Mouse (Mus musculus): ENCODE measurements around the gene Sh3kbp1. TPM values are rescaled to one million over a fixed set of nuclear protein-coding genes. Genes with fewer than 3 reads are reported as not detected.
"Not testable (repeated sequence)": the region's sequence is repeated elsewhere in the genome, so short reads cannot be mapped to it uniquely, and the experiment has no call there.

The Sh3kbp1 gene
- 43.5 and 47.7 TPM in 2 replicates for polyA plus RNA-seq (2015; fragmentation: Nextera tagmentation; extraction: Ambion mirVana)

DNA sequence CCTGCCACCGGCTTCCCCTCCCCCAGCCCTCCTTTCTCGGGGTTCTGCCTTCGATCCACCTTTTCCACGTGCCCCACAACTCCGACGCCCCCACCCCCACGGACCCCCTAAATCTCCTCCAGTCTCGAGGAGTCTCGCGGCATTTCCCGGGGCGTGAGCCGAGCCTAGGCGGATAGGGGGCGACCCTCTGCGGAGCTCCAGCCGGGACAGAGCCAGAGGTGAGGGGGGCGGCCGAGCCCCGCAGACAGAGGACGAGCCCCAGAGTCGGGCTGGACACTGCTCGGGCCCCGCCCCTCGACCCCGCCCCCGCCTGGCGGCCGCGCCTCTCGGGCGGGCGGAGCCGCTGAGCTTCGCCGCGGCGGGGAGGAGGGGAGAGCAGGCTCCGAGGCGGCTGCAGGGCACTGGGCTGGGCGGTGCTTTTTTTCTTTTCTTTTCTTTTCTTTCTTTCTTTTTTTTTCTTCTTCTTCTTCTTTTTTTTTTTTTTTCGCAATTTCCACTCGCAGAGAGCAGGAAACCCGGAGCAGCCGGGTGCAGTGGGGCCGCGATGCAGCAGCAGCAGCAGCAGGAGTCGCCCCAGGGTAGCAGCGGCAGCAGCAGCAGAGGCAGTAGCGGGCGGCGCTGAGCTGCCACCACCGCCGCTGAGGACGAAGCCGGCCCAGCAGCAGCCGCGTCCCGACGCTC lies at the start of gene Sh3kbp1:
Gene Sh3kbp1, plus strand, starts transcription at position 366 of the 681 bp plus-strand sequence.
- H3K9me3 ChIP-seq = no peaks in the 10 kb centered on the region
- WGBS = 16% methylated on average over 48 of the region's 60 CpGs

DNA sequence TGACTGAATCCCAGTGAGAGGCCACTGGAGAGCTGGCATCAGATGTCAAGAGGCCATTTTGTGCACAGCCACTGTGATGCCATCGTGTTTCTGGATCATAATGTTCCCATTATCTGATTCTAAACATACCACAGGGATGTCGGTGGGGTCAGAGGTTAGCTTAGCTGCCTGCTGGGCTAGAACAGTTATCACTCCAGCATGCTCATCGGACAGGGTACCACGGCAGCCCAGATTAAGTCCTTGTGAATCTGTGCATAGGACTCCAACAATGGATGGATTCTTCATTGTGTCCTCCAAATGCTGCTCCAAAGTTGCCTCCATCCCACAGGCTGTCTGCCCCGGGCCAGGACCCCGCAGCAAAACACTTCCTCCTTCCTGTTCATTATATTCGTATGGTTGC lies 42.3 kb upstream of the Sh3kbp1 start:
- not testable (repeated sequence) for H3K4me1 ChIP-seq (replicated peaks); H3K4me3 ChIP-seq; ATAC-seq (ENCODE audit: low read depth); H3K36me3 ChIP-seq; H3K27me3 ChIP-seq; H3K27ac ChIP-seq (replicated peaks); H3K9me3 ChIP-seq; H3K4me2 ChIP-seq; H3K9ac ChIP-seq
- 70% methylated on average over 7 of the region's 7 CpGs for WGBS

More for the DNA sequence above, at the start of gene Sh3kbp1:
- H3K4me1 ChIP-seq (replicated peaks) = 0 out of 2 replicates have a peak, but pooled peaks cover 4% of the 10 kb centered on the region
- peak within 1 kb of the TSS; percentile 77 for H3K27ac ChIP-seq (replicated peaks)
- H3K4me3 ChIP-seq = peak within 1 kb of the TSS; percentile 61
- no peaks in the 10 kb centered on the region for H3K36me3 ChIP-seq
- peak within 1 kb of the TSS; percentile 62 for H3K4me2 ChIP-seq
- ATAC-seq (ENCODE audit: low read depth) = peak; percentile 80
- H3K9ac ChIP-seq = peak within 1 kb of the TSS; percentile 77
- peaks cover 5% of the 10 kb centered on the region; the same call in 1 of the 2 replicates for H3K27me3 ChIP-seq

DNA sequence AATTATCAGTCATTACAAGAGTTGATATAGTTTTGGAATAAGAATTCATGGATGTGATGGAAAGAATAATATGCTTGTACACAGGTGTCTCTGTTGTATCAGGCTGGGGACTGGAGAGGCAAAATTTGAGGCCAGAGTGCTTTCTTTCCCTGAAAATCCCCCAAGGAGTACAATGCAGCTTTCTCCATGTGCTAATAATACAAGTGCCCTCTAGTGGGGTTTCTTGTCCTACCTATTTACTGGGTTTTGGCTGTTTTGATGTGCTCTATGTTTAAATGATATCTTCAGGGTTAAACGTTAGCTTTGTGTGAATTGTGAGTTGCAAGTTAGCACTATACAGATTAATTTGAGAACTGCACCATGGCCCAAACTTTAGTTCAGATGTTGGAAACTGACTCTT lies 35.4 kb upstream of the Sh3kbp1 start:
- WGBS = 78% methylated on average over 1 of the region's 1 CpGs
- H3K4me1 ChIP-seq (replicated peaks) = no peaks in the 10 kb centered on the region
- ATAC-seq (ENCODE audit: low read depth) = no peak

DNA sequence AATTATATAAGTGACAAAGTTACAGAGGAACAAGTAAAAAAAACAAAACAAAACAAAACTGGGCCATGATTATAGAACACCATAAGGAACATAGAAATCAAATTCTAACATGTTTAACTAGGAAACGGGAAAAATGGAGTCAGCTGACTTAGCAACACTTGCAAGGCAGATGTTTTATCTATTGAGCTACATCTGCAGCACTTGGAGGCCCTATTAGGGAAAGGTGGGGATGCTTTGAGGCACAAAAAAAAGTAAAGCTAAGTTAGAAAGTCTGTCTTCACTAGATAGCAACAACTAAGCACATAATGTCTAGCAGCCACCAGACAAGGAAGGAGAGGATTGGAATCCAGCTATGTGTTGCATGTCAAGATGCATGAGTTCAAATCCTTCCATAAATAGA lies 29.6 kb upstream of the Sh3kbp1 start:
- ATAC-seq (ENCODE audit: low read depth) = no peak
- Histone ChIP-seq H3K9me3 (no peaks in the 10 kb centered on the region), H3K27me3 (no peaks in the 10 kb centered on the region), H3K27ac (replicated peaks) (no peak overlapping the region), H3K4me3 (no peak overlapping the region), H3K9ac (no peak overlapping the region), H3K4me2 (no peak overlapping the region), H3K36me3 (no peaks in the 10 kb centered on the region), H3K4me1 (replicated peaks) (no peaks in the 10 kb centered on the region)
- WGBS = 76% methylated on average over 1 of the region's 1 CpGs

More for the DNA sequence above, 35.4 kb upstream of the Sh3kbp1 start:
- Histone ChIP-seq H3K27me3 (no peaks in the 10 kb centered on the region), H3K9me3 (no peaks in the 10 kb centered on the region), H3K9ac (no peak overlapping the region), H3K4me3 (no peak overlapping the region), H3K4me2 (no peak overlapping the region), H3K36me3 (no peaks in the 10 kb centered on the region), H3K27ac (replicated peaks) (no peak overlapping the region)

DNA sequence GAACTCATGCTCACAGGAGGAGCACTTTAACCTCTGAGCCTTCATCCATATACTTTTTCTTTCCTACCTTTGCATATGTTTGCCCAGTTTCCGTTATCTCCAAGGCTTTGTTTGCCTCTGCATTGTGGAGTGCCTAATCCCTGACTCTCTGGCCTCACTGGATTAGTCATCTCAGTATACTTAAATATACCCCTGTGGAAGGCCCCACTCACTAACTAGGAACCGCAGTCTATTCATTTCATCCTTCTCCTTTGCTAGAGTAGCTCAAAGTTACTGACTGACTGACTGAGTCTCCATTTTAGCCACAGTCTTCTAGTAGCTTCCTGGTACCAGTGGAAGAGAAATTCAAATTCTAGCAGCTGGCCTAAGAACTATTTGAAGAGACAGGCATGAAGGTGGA lies 22.2 kb upstream of the Sh3kbp1 start:
- 80% methylated on average over 2 of the region's 2 CpGs for WGBS
- Histone ChIP-seq H3K4me2 (no peak overlapping the region), H3K9ac (no peak overlapping the region), H3K4me3 (no peak overlapping the region), H3K9me3 (no peaks in the 10 kb centered on the region), H3K27ac (replicated peaks) (no peak overlapping the region), H3K27me3 (peaks cover 5% of the 10 kb centered on the region; the same call in 1 of the 2 replicates), H3K4me1 (replicated peaks) (no peaks in the 10 kb centered on the region), H3K36me3 (no peaks in the 10 kb centered on the region)
- no peak for ATAC-seq (ENCODE audit: low read depth)

DNA sequence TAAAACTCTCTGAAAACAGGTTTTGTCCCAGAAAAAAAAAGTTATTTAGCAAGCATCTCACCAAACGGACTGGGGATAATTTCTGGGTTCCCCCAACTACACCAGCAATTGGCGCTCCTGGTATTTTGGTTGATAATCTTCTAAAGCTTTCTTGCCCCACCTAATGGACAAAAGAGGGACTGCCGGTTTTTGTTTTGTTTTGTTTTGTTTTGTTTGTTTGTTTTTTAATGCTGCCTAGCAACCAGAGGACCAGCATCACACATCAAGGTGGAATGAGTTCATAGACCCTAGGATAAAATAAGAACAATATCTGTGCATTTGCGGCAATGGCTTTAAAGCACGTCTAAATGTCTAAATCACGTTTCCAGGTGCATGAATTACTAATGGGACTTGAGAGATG lies 20.1 kb upstream of the Sh3kbp1 start:
- H3K4me3 ChIP-seq = no peak overlapping the region
- H3K27me3 ChIP-seq = peaks cover 5% of the 10 kb centered on the region; the same call in 1 of the 2 replicates
- no peak overlapping the region for H3K27ac ChIP-seq (replicated peaks)
- H3K9me3 ChIP-seq = no peaks in the 10 kb centered on the region
- ATAC-seq (ENCODE audit: low read depth) = no peak
- 45% methylated on average over 6 of the region's 6 CpGs for WGBS
- H3K4me2 ChIP-seq = no peak overlapping the region
- H3K36me3 ChIP-seq = no peaks in the 10 kb centered on the region
- no peaks in the 10 kb centered on the region for H3K4me1 ChIP-seq (replicated peaks)
- H3K9ac ChIP-seq = no peak overlapping the region

DNA sequence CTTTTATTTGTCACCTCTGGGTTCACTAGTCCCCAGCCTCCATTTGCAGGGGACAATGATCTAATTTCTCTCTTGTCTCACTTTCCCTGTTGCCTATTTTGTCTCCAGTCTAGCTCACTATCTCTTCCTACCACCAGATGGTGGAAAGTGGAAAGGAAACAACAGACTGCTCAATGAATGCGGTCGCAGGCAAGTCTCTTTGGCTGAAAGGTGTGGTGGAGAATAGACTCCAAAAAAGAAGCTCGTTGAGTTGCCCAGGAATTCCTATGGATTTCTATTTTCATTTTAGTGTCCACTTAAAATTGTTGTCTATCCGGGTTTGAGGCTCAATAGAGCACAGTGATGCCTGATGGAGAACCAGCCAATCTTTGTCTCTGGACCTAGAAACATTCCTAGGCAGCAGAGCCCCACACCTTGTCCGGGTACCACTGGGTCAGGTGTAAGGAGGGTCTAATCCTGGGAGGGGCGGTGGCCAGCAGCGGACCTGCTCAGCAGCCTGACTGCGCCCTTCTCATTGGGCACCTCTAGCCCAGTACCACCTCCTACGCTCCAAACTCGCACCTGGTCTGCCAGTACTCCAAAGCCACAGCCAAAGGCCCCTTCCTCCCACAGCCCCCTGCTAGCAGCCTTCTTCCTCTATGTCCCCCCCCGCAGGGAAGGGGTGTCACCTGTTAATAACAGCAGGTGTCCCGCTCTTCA lies 715 bp upstream of the Sh3kbp1 start:
- 31% methylated on average over 12 of the region's 12 CpGs for WGBS
- Histone ChIP-seq H3K27me3 (peaks cover 5% of the 10 kb centered on the region; the same call in 1 of the 2 replicates), H3K9ac (peak overlapping the region; percentile 77), H3K27ac (replicated peaks) (no peak overlapping the region), H3K36me3 (no peaks in the 10 kb centered on the region), H3K9me3 (no peaks in the 10 kb centered on the region), H3K4me3 (peak overlapping the region; percentile 61), H3K4me1 (replicated peaks) (0 out of 2 replicates have a peak, but pooled peaks cover 4% of the 10 kb centered on the region), H3K4me2 (peak overlapping the region; percentile 62)
- peak; percentile 67 for ATAC-seq (ENCODE audit: low read depth)

DNA sequence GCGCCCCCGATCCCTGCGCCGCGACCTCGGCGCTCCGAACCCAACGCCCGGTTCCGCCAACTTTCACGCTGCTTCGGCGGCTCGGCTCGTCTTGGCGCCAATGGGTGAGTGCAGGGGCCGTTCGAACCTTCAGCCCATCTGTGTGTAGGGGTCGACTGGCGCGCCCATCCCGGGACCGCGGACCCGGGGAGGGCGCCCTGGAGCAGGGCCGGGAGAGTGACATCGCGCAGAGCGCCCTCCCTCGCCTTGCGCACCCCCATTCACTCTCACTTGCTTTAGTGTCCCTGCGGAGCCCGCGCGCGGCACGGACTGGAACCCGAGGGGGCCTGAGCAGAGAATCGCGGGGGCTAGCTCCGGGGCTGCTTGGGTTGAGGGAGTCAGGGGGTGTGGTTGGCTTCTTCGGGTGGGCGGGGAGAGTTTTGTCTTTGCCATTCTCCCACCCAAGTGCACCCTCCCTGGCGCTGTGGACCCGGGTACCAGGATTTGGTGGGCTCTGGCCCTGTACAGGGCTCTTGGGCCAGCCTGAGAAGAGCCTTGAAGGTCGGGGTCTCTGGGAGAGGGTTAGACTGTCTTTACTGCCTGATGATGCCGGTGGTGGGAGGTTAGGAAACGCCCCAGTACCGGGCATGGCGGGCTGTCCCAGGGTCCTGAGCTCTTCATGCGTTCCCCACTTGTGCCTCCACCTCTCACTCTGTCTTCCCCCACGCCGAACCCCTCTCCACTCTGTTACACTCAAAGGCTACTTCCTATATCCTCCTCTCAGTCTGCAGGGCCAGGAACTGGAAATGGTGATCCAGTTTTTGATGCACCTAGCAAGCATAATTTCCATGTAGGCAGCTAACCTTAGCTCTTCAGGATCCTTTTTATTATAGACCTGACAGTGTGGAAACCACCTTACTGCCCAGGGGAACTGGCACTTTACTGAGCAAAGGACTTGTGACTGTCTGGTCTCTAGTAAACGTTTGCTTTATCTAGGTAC lies 805 bp downstream of the Sh3kbp1 start:
- ATAC-seq (ENCODE audit: low read depth) = peak; percentile 81
- H3K27ac ChIP-seq (replicated peaks) = peak overlapping the region; percentile 77
- WGBS = 20% methylated on average over 54 of the region's 56 CpGs

DNA sequence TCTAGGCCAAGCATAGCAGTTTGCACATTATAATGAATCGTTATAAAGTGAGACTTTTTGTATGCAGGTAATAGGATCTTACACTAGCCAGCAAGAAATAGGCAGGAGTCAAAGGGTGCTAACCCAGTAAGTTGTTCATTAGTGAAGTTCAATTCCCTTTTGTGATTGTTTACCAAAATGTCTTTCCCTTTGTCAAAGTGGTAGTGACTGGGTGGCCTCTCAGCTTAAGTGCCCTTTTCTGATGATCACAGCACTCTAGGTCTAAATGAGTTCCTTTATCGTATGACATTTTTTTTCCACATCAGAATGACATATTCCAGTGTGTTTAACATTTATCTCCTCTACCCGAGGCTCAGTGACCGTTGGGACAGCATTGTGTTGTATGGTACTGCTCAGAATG lies 1.6 kb downstream of the Sh3kbp1 start:
- H3K27me3 ChIP-seq = peaks cover 5% of the 10 kb centered on the region; the same call in 1 of the 2 replicates
- H3K4me1 ChIP-seq (replicated peaks) = 0 out of 2 replicates have a peak, but pooled peaks cover 4% of the 10 kb centered on the region
- no peaks in the 10 kb centered on the region for H3K9me3 ChIP-seq
- WGBS = 46% methylated on average over 4 of the region's 4 CpGs
- H3K27ac ChIP-seq (replicated peaks) = no peak overlapping the region
- peak overlapping the region; percentile 77 for H3K9ac ChIP-seq
- ATAC-seq (ENCODE audit: low read depth) = no peak
- peak overlapping the region; percentile 62 for H3K4me2 ChIP-seq
- peak overlapping the region; percentile 61 for H3K4me3 ChIP-seq
- H3K36me3 ChIP-seq = no peaks in the 10 kb centered on the region

More for the DNA sequence above, 805 bp downstream of the Sh3kbp1 start:
- Histone ChIP-seq H3K36me3 (no peaks in the 10 kb centered on the region), H3K9ac (peak overlapping the region; percentile 77), H3K4me3 (peak overlapping the region; percentile 61), H3K27me3 (peaks cover 5% of the 10 kb centered on the region; the same call in 1 of the 2 replicates), H3K4me1 (replicated peaks) (0 out of 2 replicates have a peak, but pooled peaks cover 4% of the 10 kb centered on the region), H3K9me3 (no peaks in the 10 kb centered on the region), H3K4me2 (peak overlapping the region; percentile 62)

DNA sequence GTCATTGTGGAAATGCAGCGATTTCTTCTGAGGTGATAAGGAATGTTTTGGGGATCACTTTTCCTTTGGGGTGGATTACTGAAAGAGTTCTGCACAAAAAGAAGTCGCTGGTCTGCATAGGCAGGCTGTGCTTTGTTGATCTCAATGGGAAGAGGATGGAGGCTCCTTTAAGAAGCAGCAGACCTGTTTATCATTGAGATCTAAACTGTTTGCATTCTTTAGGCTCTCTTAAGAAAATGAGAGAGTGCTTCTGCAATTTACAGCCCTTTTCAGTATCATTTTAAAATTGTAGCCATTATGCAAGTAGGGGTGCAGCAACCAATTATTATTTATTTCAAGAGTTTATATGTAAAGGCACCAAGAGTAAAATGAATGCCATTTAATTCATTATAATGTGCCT lies 2.1 kb downstream of the Sh3kbp1 start:
- Histone ChIP-seq H3K36me3 (no peaks in the 10 kb centered on the region), H3K9ac (0 out of 2 replicates have a peak overlapping the region, but pooled peaks have one; percentile 77), H3K27me3 (peaks cover 5% of the 10 kb centered on the region; the same call in 1 of the 2 replicates), H3K27ac (replicated peaks) (no peak overlapping the region), H3K9me3 (no peaks in the 10 kb centered on the region), H3K4me3 (peak overlapping the region; percentile 61), H3K4me1 (replicated peaks) (0 out of 2 replicates have a peak, but pooled peaks cover 4% of the 10 kb centered on the region), H3K4me2 (peak overlapping the region; percentile 62)
- WGBS = 30% methylated on average over 2 of the region's 2 CpGs
- ATAC-seq (ENCODE audit: low read depth) = no peak

DNA sequence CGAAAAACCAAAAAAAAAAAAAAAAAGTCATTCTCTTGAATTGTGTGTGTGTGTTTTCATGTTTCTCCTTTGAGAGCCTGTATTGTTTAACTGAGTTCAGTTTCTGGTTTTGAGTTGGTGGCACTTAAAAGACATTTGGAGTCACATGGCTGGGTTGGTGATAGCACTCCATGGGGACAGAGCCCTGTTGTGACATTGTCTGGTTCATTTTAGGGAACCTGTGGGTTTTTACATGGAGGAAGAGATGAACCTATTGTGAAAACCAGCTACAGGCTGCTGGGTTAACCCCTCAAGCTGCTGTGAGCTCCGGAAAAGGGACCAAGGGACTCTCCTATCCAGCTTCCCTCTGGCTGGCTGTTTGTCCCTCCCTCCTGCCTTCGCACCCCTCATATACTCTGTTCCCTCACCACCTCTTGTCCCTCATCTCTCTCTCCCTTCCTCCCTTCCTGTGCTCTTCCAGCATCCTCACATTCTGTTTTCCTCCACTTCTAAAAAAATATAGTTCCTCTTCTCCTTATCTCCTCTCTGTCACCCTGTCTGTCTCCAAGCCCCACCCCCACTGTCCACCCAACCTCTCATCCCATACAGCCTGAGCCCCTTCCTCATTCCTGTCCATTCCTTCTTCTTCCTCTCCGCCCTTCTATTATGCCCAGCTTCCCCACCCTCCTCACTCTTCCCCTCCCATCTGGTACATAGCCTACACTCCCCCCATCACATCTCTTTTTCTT lies 11.6 kb downstream of the Sh3kbp1 start:
- Histone ChIP-seq H3K9ac (no peak overlapping the region), H3K27me3 (peaks cover 3% of the 10 kb centered on the region; the same call in 1 of the 2 replicates), H3K27ac (replicated peaks) (no peak overlapping the region), H3K36me3 (no peaks in the 10 kb centered on the region), H3K9me3 (no peaks in the 10 kb centered on the region), H3K4me3 (no peak overlapping the region), H3K4me2 (no peak overlapping the region), H3K4me1 (replicated peaks) (no peaks in the 10 kb centered on the region)
- no peak for ATAC-seq (ENCODE audit: low read depth)
- 78% methylated on average over 4 of the region's 4 CpGs for WGBS

All from neural tube, embryonic 13.5 days (tissue).